Mouse (Mus musculus) forelimb bud, embryonic 11.5 days (tissue): ENCODE data around the gene Areg.

Experiments used
- DNase-seq: peaks from one replicate; pipeline ENCODE4 v3.0.0-alpha.2; 2012; ENCODE audit warnings: low read depth, low spot score

Gene Areg

DNA sequence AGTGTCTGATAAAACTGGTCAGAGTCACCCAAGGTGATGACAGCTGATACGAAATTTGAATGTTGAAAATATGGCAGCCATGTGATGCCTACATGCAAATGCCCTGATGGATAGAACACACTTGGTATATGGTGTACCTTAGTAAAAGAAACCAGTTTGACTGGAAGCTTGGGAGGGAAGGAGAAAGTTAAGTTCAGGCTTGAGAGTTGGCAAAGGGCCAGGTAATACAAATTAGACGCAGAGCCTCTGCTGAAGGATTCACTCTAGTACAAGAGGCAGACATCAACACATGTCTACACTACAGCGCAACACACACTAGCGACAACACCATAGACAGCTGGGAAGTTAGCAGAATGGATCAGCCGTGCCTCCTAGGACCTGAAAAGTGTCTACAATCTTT, 27.2 kb downstream of the Areg start:
- no peak for DNase-seq

DNA sequence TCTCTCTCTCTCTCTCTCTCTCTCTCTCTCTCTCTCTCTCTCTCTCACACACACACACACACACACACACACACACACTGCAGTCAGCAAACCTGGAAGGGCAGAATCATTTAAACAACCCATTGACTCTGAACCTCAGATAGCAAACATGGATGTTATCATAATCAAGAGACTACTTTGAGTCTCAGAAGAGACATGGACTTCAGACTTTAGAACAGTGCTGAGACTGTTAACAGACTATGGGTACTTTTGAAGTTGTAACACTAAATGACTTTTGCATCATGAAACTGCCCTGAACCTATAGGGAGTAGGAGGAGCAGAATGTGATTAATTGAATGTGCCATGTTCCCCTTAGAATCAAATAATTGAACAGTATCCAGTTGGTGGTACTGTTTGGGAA, 37.0 kb downstream of the Areg start:
- DNase-seq = no peak

- no peak for DNase-seq
Observed at GRCm38 (mm10) chr5:91194572-91194971, 55.2 kb downstream of the Areg start.
